Mouse (Mus musculus): ENCODE results near the gene Zkscan17. TPM values are rescaled to one million over a fixed set of nuclear protein-coding genes. Genes with fewer than 3 reads are reported as not detected.

Gene Zkscan17
- total and polyA plus RNA-seq, 3 experiments = 14.9 to 17.9 (median 16.7) TPM

DNA sequence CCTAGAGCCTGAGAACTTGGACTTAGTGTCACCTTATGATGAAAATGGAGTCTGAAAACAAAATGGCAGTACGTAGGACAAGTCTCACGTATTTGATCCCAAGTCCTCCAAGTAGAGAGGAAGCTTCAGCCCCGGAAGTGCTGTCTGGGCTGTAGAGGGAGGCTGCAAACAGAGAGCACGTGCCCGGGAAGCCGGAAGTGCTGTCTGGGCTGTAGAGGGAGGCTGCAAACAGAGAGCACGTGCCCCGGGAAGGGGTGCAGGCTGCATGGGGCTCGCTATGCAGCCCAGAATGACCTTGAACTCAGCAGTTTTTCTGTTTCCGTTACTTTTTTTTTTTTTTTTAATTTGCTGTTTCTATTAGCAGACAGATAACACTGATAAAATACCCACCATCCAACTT, 8.3 kb downstream of the Zkscan17 start:
- no peak for DNase-seq

DNA sequence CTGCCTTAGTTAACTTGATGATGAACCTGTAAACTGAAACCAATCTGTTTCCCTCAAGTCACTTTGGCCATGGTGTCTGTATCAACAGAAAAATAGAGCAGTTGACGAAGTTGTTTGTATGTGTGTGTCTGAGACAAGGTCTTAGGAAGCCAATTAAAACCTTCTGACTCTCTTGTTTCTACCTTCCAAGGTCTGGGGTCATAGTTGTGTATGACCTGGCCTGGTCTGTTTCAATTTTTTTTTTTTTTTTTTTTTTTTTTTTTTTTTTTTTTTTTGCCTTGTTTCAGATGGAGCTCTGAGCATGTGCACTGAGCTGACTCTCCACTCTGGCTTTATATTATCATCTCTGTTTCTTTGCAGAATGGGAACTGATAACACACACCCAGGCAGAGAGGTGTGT, 9.1 kb downstream of the Zkscan17 start:
- no peak for DNase-seq

DNA sequence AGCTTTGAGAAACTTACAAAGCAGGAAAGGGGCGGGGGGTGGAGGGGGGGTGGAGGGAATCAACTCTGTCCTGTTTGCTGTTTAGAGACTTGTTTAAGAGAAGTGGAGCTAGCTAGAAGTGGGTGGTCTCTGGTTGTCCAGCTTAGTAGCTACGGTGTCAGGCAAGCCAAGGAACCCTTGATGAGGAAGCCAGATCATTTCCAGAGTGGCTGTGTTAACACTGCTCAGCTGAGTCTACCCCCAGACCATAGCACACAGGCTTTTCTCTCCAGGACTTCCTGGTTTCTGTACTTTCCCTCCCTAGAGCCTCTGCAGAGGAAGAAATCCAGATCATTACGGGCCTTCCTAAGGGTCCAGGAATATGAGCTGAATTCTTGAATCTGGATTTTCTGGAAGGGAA, 11.8 kb downstream of the Zkscan17 start:
- no peak for DNase-seq

DNA sequence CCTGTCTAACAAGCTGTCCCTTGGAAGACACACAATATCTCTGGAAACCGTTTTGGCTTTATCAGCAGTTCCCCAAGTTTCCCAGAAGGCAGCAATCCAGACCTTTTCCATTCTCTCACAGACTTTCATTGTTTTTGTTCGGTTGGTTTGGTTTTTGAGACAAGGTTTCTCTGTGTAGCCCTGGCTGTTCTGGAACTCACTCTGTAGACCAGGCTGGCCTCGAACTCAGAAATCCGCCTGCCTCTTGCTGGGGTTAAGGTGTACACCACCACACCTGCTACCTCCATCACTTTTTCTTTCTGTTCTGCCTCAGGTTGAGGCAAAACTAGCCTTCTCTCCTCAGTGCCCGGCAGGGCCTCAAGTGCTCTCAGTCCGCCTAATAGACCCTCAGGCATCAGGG, 12.2 kb downstream of the Zkscan17 start:
- DNase-seq = no peak

DNA sequence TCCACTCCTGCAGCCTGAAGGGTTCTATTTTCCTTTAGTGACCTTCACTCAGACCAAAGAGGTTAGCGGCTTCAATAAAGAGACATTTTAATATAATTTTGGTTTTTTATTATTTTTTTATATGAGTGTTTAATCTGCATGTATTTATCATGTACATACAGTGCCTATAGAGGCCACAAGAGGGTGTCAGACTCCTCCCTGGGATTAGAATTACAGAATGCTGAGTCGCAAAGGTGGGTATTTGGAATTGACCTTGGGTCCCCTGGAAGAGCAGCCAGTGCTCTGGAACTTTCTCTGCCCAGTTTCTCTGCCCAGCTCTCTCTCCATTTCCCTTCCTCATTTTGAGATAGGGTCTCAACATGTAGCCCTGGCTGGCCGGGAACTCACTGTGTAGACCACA, 13.0 kb downstream of the Zkscan17 start:
- no peak for DNase-seq

DNA sequence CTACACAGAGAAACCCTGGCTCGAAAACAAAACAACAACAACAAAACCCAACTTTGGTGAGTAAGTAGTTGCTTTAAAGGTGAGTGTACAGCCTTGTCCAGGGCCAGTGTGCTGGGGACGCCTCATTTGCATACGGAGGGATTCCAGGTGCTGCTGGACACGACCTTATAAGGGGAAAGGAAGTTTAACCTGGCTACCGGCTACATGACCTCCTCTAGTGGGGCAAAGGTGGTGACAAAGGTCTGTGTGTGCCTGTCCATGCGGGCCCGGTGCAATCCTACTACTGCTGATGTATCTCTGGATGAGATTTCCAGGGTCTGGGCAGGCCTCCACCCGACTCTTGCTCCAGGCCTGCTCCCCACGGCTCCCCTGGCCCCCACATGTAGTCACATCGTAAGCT, 13.8 kb downstream of the Zkscan17 start:
- DNase-seq = no peak

DNA sequence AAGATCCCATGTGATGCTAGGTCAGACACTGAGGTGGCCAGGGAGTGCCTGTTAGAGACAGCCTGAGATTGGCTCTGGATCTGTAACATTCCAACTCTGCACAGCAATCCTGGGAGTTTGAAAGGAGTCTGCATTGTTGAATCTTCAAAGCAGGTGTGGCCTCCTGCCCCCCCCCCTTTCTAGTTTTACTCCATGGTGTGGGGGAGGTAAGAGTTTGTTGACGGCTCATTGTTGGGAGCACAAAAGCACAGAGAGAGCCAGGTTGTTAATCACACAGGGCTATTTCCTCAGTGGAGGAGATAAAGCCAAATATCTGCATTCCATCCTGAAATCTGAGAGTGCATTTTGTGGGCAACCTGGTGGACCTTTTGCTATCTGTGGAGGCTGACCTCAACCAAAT, 15.0 kb downstream of the Zkscan17 start:
- DNase-seq = no peak

DNA sequence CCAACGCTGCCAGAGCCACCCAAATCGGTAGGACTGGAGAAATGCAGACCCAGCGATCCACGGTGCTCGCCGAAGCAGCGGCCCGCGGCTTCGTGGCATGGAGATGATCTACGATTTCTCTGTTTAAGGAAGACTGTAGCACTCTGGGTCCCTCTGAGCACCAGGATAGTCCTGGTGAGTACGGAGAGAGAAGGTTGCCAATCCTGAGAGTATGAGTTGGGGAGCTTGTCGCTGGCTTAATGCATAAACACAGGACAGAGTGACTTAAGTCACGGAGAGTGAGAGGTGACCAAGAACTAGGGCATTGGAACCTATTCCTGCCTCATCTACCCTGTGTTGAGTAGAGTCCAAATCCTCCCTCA, 19.9 kb downstream of the Zkscan17 start:
- DNase-seq = no peak

DNA sequence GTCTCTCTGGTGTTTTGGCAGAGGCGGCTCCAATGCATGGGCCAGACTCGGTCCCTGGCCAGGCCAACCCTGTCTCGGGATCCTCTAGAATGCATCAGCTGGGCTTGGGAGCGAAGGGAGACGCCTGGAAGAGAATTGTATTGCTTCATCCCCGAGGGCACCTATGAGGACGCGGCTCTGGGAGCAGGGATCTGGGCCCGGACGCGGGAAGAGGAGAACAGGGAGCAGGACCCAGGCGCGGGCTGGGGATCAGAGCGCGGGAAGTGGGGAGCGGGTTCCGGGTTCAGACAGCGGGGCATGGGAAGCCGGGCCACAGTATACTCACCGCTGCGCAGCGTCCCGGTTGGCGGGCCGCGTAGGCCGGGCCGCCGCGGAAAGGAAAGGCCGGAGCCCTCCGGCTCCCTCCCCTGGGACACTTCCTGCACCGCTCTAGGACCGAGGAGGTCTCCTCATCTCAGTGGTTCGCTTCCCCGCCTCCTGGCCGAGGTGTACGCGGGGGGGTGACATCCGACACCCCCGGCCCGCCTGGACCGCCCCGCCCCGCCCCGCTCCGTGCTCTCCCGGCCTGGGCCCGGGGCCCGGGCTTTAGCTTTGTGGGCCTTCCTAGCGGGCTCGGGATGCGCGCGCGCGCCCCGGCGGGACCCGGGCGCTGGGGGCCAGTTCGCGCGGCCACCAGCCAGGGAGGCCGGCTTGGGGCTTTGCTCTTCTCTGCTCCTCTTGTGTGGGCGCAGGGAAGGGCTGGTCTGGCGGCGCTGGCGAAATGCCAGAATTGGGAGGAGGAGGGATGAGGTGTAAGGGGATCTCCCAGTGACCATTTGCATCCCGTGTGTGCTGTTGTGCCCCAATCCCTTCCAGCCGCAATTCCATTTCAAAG, 20.5 kb downstream of the Zkscan17 start:
- DNase-seq = peak; percentile 94

DNA sequence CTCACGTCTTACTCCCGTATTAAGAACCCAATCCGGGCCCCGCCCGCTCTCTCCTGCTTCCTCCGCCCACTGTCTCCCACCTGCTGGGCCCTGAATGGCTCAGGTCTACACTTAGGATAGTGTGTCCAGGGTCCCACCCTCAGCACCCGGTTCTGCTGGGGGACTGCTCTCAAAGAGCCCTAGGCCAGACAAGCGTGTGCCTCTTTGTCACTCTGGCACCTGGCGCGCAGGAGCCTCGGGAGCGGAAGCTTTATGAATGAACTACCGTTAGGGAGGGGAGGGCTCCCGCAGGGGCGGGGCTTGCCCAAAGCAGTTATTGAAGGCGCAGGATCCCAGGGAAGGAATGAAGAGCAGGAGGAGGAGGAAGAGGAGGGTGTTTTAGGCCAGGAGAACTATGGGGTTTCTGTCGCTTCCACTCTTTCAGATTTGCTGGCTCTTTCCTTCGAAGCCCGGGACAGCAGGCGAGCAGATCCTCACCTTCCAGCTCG, 21.2 kb downstream of the Zkscan17 start:
- peak; percentile 73 for DNase-seq

DNA sequence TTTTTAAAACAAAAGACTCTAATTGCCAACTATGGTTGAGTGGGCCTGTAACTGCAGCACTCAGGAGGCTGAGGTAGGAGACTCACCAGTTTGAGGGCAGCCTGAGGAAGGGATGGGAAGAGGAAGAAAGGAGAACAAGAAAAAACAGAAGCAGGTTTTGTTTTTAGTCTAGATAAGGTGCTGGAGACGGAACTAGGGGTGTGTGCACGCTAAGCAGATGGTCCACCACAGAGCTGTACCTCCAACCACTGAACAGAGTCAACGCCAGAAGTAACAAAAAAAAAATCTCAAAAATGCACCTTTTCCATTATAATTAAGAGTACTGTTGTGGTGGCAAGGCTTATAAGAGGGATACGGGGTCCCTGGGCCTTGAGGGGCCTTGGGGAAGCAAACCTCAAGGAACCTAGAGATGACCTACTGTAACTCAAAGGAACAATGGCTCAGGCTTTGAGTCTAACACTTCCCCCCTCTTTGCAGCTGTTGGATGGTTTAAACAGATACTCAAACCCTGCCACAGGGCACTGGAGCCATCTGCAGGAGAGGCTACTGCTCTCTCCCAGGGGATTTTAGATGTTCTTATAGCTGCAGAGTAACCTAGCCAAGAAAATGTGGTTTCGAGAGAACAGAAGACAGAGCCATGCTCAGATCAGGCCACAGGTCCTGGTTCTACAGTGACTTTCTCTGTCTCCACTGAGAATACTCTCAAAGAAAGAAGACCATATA, 24.4 kb downstream of the Zkscan17 start:
- no peak for DNase-seq

DNA sequence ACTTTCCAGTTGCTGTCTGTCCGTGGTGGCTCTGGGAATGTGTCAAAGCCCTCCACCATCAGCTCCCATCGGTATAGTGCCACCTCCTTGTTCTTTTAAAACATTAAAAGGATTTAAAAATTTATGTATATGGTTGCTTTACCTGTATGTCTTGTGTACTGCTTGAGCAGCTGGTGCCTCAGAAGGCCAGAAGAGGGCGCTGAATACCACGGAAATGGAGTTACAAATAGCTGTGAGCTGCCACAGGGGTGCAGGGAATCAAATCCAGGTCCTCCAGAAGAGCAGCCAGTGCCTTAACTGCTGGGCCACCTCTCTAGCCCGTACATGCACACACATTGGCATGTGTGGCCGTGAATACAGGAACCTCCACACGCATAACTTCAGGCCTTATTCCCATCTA, 28.8 kb downstream of the Zkscan17 start:
- no peak for DNase-seq

DNA sequence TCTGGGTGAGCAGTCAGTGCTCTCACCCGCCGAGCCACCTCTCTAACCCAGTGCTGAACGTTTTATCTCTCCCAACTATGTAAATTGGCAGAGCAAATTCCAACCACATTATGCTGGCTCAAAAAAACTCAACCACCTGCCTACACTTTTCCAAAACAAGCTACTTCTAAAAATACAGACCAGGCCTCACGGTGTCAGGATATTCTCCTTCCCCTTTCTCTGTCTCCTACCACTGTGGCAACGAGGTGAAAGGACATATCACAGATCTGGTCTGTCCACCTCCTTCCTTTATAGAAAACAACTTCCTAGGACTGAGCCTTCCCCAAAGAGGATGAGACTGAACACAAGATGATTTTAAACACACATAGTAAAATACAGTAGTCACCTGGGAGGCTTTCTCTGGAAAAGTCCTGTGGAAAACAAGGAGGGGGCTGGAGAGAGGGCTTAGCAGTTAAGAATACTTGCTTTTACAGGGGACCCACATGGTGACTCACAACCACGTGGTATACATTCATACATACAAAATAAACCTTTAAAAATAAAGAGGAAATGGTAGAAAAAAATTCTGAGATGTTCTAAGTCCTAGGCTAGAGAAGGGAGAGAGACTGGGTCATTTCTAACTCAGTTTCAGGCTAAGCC, 29.8 kb downstream of the Zkscan17 start:
- no peak for DNase-seq

DNA sequence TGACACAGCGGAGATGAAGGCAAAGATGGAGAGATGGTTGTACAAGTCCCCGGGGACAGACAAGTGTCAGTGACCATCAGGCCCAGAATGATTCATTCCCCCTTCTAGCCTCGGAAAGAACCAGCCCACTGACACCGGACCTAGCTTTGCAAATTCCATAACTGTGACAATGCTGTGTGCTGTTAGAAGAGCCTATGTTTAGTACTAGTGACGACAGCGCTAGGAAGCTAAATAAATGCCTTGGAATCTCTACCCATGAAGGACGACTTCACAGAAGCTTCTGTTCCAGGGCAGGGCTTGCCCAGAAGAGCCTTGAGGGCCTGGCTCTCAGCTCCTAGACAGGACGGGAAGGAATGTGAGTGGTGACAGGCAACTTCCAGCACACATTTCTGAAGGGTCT, 40.3 kb downstream of the Zkscan17 start:
- no peak for DNase-seq

DNA sequence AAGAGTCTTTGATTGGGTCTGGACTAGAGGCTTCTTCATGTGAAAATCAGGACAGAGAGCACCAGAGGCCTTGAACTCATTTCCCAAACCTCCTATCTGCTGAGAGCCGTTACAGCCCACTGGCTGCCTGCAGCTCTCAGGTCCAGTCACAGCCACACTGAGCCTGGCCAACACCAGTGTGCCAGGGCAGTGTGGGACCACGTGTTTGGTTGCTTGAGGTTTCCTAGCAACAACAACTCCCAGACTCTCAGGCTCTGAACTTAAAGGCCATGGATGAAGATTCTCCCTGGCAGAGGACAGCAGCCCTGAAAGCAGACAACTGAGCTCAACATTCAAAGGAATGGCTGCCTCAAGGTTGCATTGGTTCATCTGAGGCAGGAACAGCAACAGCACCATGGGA, 40.9 kb downstream of the Zkscan17 start:
- peak; percentile 63 for DNase-seq

DNA sequence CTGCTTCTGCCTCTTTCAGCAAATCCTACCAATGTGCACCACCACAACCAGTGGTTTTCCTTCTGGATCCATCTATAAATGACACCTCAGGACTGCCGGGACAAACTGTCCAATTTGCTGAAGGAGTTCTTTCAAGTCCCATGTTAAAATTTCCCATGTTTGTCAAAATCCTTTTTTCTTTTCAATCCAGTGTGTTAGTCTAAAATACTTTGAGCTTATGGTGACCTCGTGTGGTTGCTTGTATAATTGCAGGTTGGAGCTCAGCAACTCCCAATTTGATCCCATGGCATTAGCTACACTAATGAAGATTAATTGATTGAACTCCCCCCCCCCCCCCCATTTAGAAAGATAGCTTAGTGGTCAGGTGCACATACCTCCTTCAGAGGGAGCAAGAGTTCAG, 43.3 kb downstream of the Zkscan17 start:
- peak; percentile 40 for DNase-seq

DNA sequence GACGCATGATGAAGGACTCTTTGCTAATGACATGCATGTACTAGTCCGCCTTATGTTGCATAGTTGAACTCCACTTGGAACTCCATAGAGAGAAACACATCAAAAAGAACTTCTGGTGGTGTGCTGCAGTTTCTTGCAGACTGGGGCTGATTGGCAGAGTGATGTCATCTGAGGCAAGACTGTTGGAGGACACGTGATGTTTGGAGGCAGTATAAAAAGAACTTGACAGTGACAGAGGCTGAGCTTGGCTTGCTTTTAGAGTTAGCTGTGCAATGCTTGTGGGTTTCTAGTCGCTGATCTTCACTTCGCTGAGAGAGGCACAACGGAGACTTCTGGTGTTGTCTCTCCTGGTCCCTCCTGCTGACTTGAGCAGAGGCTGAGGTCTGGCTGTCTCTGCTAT, 49.3 kb downstream of the Zkscan17 start:
- DNase-seq = no peak

DNA sequence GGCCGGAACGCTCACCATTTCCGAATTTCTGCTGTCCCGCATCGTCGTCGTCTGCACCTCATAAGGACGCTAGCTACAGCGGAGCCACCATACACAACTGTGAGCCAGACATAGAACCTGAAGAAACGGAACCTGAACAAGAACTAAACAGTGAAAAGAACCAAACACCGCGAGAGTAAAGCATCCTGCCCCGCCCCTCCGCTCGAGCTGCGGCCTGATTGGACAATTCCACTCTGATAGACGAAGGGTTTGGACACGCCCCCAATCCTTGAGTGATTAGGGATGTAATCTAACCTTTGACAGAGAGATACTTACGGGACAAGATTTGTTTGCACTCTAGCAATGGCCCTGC, 54.2 kb downstream of the Zkscan17 start, which contains the start of gene Zfp867:
Gene Zfp867, minus strand, starts transcription at position 149 of the 352 bp plus-strand sequence.
- DNase-seq = peak; percentile 92

DNA sequence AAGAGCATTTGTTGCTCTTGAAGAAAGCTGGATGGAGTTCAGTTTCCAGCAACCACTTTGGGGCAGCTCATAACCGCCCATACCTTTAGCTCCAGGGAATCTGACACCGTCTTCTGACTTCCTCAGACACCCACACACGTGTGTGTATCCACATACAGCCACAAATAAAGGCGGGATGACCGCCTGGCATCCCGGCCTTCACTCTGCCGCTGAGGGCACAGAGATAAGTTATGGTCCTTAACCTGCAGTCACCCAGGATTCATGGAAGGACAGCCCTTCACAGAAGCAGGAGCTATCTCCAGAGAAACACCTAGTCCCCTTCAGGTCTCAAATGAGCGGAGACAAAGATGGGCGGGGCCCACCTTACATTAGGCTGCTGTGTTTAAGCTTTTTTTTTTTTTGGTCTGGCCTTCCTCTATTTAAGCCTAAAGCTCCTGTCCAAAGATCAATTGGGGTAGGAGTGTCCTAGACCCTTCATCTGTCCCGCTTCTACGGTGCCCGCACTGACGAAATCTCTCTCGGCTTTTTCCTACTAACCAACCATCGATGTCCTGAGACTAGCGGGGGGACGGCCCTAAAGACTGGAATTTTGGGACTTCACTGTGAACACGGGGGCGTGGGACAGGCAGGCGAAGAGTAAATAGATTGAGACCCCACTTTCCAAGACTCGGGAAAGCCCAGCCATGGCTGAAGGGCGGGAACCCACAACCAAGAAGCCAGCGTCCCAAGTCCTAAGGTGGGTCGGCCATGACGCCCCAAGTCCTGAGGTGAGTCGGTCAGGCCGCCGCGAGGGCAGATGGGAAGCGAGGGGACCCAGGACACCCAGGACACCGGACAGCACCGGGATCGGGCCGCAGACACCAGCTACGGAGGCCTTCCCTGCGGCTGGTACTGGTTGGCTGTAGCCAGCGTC, 54.9 kb downstream of the Zkscan17 start:
- no peak for DNase-seq

DNA sequence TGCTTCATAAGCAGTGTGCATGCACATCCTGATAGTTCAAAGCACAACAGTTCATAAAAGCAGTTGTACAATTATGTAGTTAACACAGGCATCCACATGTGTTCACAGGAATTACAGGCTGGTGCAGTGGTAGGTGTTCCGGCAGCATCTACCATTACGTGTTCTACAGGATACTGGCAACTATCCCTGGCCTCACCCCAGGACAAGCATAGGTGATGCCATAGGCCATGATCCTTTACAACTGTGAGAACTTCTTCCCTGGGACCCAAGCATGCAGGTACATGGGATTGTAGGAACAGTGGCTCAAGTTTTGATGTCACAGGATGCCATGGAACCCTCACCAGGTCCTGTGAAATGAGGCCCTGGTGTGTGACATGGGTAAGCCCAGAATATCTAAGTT, 66.1 kb downstream of the Zkscan17 start:
- no peak for DNase-seq

DNA sequence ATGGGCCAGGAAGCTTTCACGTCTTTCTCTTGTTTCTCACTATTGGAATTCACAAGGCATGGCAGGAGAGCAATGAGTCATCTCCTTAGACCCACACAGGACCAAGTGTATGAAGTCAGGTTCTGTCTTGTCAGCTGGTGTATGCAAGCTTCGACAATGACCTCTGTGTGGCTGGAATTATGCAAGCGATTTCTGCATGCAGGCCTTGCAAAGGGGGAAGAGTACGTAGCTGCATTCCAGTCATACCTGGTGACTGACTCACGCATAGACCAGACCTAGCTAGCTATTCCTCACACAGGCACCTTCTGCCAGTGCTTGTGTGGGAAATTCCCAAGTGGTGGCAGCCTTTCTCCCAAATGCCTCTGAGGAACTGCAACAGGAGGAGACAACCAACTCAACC, 67.6 kb downstream of the Zkscan17 start:
- DNase-seq = peak; percentile 87

DNA sequence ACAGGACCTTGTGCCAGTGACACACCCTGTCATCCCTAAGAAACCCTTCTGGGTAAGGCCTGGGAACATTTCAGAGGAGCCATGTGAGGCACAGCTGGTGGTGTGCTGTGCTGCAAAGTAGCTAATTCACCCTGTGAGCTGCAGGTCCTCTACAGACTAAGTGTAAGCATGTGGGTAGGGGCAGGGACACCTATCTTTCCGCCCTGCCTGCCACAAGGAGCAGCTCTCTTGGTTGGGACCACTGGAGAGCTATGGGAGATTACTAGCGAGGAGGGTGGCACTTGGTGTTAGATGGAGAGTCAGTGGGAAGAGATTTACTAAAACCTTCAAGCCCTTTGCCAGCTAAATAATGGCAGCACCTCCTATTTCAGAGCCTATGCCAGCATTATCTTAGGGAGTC, 69.7 kb downstream of the Zkscan17 start:
- no peak for DNase-seq
